ENCODE assay signal across 8 mouse cellular contexts in genomic region chr11:117235086-117235897, GRCm38 (mm10). TPM values are rescaled to one million over a fixed set of nuclear protein-coding genes. Genes with fewer than 3 reads are reported as not detected.
DNase-seq lines count a peak whose midpoint lies in the region; ATAC-seq lines count a peak whose summit lies in the region.

No protein-coding gene starts in this region.

- H3K27ac ChIP-seq in intestine, embryonic 14.5 days (ENCODE audit: low read depth): no peak overlapping the region
- no peak overlapping the region for H3K27ac ChIP-seq in forebrain, embryonic 13.5 days

- peak; percentile 43 for DNase-seq in thymus, postnatal 4 days
- DNase-seq in thymus, postnatal 14 days: no peak
- peak; percentile 65 for DNase-seq in gastrocnemius, postnatal 25 days
- no peak for DNase-seq in intestine, embryonic 14.5 days (ENCODE audit: low spot score)
- DNase-seq in thymus, postnatal 36 days: no peak
- no peak for DNase-seq in embryo, embryonic 11 days

- peak overlapping the region; percentile 11; the same call in 1 of the 2 replicates for H3K4me2 ChIP-seq in intestine, embryonic 14.5 days (ENCODE audit: low read length)
- no peak overlapping the region for H3K4me2 ChIP-seq in forebrain, embryonic 13.5 days

- H3K4me3 ChIP-seq in intestine, embryonic 14.5 days (ENCODE audit: low read depth, low read length): no peak overlapping the region
- H3K4me3 ChIP-seq in forebrain, embryonic 13.5 days: no peak overlapping the region

- ATAC-seq in intestine, embryonic 14.5 days (replicated peaks; ENCODE audit: low FRiP score, low TSS enrichment, low read depth): no peak
- ATAC-seq in megakaryocyte-erythroid progenitor cell, adult 5-6 weeks (replicated peaks; ENCODE audit: low FRiP score, low TSS enrichment, poor library complexity, severe bottlenecking): peak; percentile 39
- no peak for ATAC-seq in forebrain, embryonic 13.5 days

- no peak overlapping the region for H3K9ac ChIP-seq in intestine, embryonic 14.5 days (ENCODE audit: low read length)
- no peak overlapping the region for H3K9ac ChIP-seq in forebrain, embryonic 13.5 days

- H3K9me3 ChIP-seq in intestine, embryonic 14.5 days (ENCODE audit: control insufficient read depth, low read length): no peaks in the 10 kb centered on the region
- no peaks in the 10 kb centered on the region for H3K9me3 ChIP-seq in forebrain, embryonic 13.5 days (replicated peaks)

- H3K27me3 ChIP-seq in intestine, embryonic 14.5 days (replicated peaks; ENCODE audit: control insufficient read depth, insufficient read depth, low read length): no peaks in the 10 kb centered on the region
- H3K27me3 ChIP-seq in forebrain, embryonic 13.5 days: peaks cover 12% of the 10 kb centered on the region; the same call in 1 of the 2 replicates

- 41% methylated on average over 12 of the region's 12 CpGs for WGBS in intestine, embryonic 14.5 days
- 59% methylated on average over 12 of the region's 12 CpGs for WGBS in forebrain, embryonic 13.5 days

- peaks cover 43% of the 10 kb centered on the region for H3K4me1 ChIP-seq in intestine, embryonic 14.5 days (replicated peaks; ENCODE audit: control insufficient read depth, insufficient read depth, low read length)
- peaks cover 20% of the 10 kb centered on the region for H3K4me1 ChIP-seq in forebrain, embryonic 13.5 days

- H3K36me3 ChIP-seq in intestine, embryonic 14.5 days (ENCODE audit: control insufficient read depth, insufficient read depth, low read length): no peaks in the 10 kb centered on the region
- H3K36me3 ChIP-seq in forebrain, embryonic 13.5 days (ENCODE audit: poor library complexity, severe bottlenecking): no peaks in the 10 kb centered on the region

RNA-seq across cellular contexts. Expression of gene Sept9, which starts 35.8 kb away (rescaled TPM):
- 10 to 100 TPM; 13.8 to 16.2 TPM for total RNA-seq in gastrocnemius, postnatal 25 days (2021)
- polyA plus RNA-seq in intestine, embryonic 14.5 days (2014; fragmentation: Nextera tagmentation; extraction: Ambion mirVana): 142 and 143 TPM in 2 replicates
- 41.8 and 46.9 TPM in 2 replicates for total RNA-seq in megakaryocyte-erythroid progenitor cell, adult 5-6 weeks (2014; fragmentation: Nextera tagmentation)
- total RNA-seq in megakaryocyte-erythroid progenitor cell, adult 5-6 weeks (2017): 60.5 and 68.2 TPM in 2 replicates
- 142 and 148 TPM in 2 replicates for polyA plus RNA-seq in forebrain, embryonic 13.5 days (2015; fragmentation: Nextera tagmentation; extraction: Ambion mirVana)

Comparison
In these comparisons a context has a peak if more than half of its experiments do, and no peak if none do; other contexts are left out.
1. DNase-seq: peak in thymus, postnatal 4 days (single experiment) and gastrocnemius, postnatal 25 days (single experiment); none in thymus, postnatal 14 days (single experiment), intestine, embryonic 14.5 days (single experiment), thymus, postnatal 36 days (0 of 2) and embryo, embryonic 11 days (single experiment).